7 mouse cellular contexts compared by ENCODE assay signal in genomic region chr15:93699971-93700370, GRCm38 (mm10).
DNase-seq lines count a peak whose midpoint lies in the region; ATAC-seq lines count a peak whose summit lies in the region.

No protein-coding gene starts in this region.

- 78% methylated on average over 9 of the region's 9 CpGs for WGBS in midbrain, embryonic 13.5 days

- DNase-seq in right cerebral cortex, postnatal 10 days (ENCODE audit: low spot score in 2 of 2): peak; percentile 56 to 59
- DNase-seq in right cerebral cortex, postnatal 36 days (ENCODE audit: low spot score in 2 of 2): no peak
- DNase-seq in cerebellum, adult 9-11 months: peak; percentile 25
- peak; percentile 28 to 39 for DNase-seq in gastrocnemius, postnatal 4 days (ENCODE audit: low spot score in 2 of 2)
- peak; percentile 57 to 76 for DNase-seq in kidney, postnatal 36 days

- no peak overlapping the region for H3K4me2 ChIP-seq in midbrain, embryonic 13.5 days (replicated peaks)

- no peaks in the 10 kb centered on the region for H3K9me3 ChIP-seq in midbrain, embryonic 13.5 days

- ATAC-seq in erythroblast, adult 5-6 weeks (replicated peaks; ENCODE audit: low FRiP score, poor library complexity, severe bottlenecking): no peak
- no peak for ATAC-seq in midbrain, embryonic 13.5 days

- no peaks in the 10 kb centered on the region for H3K27me3 ChIP-seq in midbrain, embryonic 13.5 days

- H3K36me3 ChIP-seq in midbrain, embryonic 13.5 days: no peaks in the 10 kb centered on the region

- H3K4me1 ChIP-seq in midbrain, embryonic 13.5 days (replicated peaks): peaks cover 4% of the 10 kb centered on the region; the same call in 1 of the 2 replicates

- H3K9ac ChIP-seq in midbrain, embryonic 13.5 days (replicated peaks): no peak overlapping the region

- H3K4me3 ChIP-seq in midbrain, embryonic 13.5 days (replicated peaks): no peak overlapping the region

- H3K27ac ChIP-seq in midbrain, embryonic 13.5 days: no peak overlapping the region

Comparison
In these comparisons a context has a peak if more than half of its experiments do, and no peak if none do; other contexts are left out.
1. DNase-seq: peak in right cerebral cortex, postnatal 10 days (2 of 2), cerebellum, adult 9-11 months (single experiment), gastrocnemius, postnatal 4 days (2 of 2) and kidney, postnatal 36 days (2 of 2); none in right cerebral cortex, postnatal 36 days (0 of 2).